Mouse (Mus musculus): Measurements from ENCODE around the gene Fra10ac1. TPM values are rescaled to one million over a fixed set of nuclear protein-coding genes. Genes with fewer than 3 reads are reported as not detected.

The Fra10ac1 gene
- total RNA-seq, 2 experiments from 2014 or later: 27.1 to 38.5 TPM

- no peak for ATAC-seq (replicated peaks; ENCODE audit: low FRiP score, low TSS enrichment, poor library complexity, severe bottlenecking)
These were observed 12.6 kb upstream of the Fra10ac1 start for GRCm38 (mm10) chr19:38236526-38236925.

- no peak for ATAC-seq (replicated peaks; ENCODE audit: low FRiP score, low TSS enrichment, poor library complexity, severe bottlenecking)
These were observed 8.6 kb upstream of the Fra10ac1 start for GRCm38 (mm10) chr19:38232516-38232915.

- no peak for ATAC-seq (replicated peaks; ENCODE audit: low FRiP score, low TSS enrichment, poor library complexity, severe bottlenecking)
These were observed 8.1 kb upstream of the Fra10ac1 start for GRCm38 (mm10) chr19:38232087-38232486.

GRCm38 (mm10) chr19:38228699-38229098 is 4.7 kb upstream of the Fra10ac1 start:
- no peak for ATAC-seq (replicated peaks; ENCODE audit: low FRiP score, low TSS enrichment, poor library complexity, severe bottlenecking)

- no peak for ATAC-seq (replicated peaks; ENCODE audit: low FRiP score, low TSS enrichment, poor library complexity, severe bottlenecking)
These were observed 717 bp upstream of the Fra10ac1 start for GRCm38 (mm10) chr19:38224685-38225060.

GRCm38 (mm10) chr19:38223356-38223904 is 526 bp downstream of the Fra10ac1 start:
- peak; percentile 31; the same call in 1 of the 2 replicates for ATAC-seq (replicated peaks; ENCODE audit: low FRiP score, low TSS enrichment, poor library complexity, severe bottlenecking)

GRCm38 (mm10) chr19:38217696-38218095 is 6.3 kb downstream of the Fra10ac1 start:
- no peak for ATAC-seq (replicated peaks; ENCODE audit: low FRiP score, low TSS enrichment, poor library complexity, severe bottlenecking)

- ATAC-seq (replicated peaks; ENCODE audit: low FRiP score, low TSS enrichment, poor library complexity, severe bottlenecking): no peak
These were observed 17.3 kb downstream of the Fra10ac1 start for GRCm38 (mm10) chr19:38206669-38207068.

GRCm38 (mm10) chr19:38198731-38199130 is 25.2 kb downstream of the Fra10ac1 start:
- no peak for ATAC-seq (replicated peaks; ENCODE audit: low FRiP score, low TSS enrichment, poor library complexity, severe bottlenecking)

GRCm38 (mm10) chr19:38195245-38195644 is 28.7 kb downstream of the Fra10ac1 start:
- ATAC-seq (replicated peaks; ENCODE audit: low FRiP score, low TSS enrichment, poor library complexity, severe bottlenecking): no peak

- no peak for ATAC-seq (replicated peaks; ENCODE audit: low FRiP score, low TSS enrichment, poor library complexity, severe bottlenecking)
These were observed 32.5 kb downstream of the Fra10ac1 start for GRCm38 (mm10) chr19:38191446-38191845.

GRCm38 (mm10) chr19:38190606-38191005 is 33.4 kb downstream of the Fra10ac1 start:
- no peak for ATAC-seq (replicated peaks; ENCODE audit: low FRiP score, low TSS enrichment, poor library complexity, severe bottlenecking)

GRCm38 (mm10) chr19:38187345-38187680 is 36.6 kb downstream of the Fra10ac1 start:
- no peak for ATAC-seq (replicated peaks; ENCODE audit: low FRiP score, low TSS enrichment, poor library complexity, severe bottlenecking)

GRCm38 (mm10) chr19:38186631-38187344 is 37.2 kb downstream of the Fra10ac1 start:
- ATAC-seq (replicated peaks; ENCODE audit: low FRiP score, low TSS enrichment, poor library complexity, severe bottlenecking): no peak

GRCm38 (mm10) chr19:38179675-38180074 is 44.3 kb downstream of the Fra10ac1 start:
- ATAC-seq (replicated peaks; ENCODE audit: low FRiP score, low TSS enrichment, poor library complexity, severe bottlenecking): no peak

- no peak for ATAC-seq (replicated peaks; ENCODE audit: low FRiP score, low TSS enrichment, poor library complexity, severe bottlenecking)
These were observed 59.3 kb downstream of the Fra10ac1 start for GRCm38 (mm10) chr19:38164633-38165032.

GRCm38 (mm10) chr19:38161648-38162354 is 62.2 kb downstream of the Fra10ac1 start:
- no peak for ATAC-seq (replicated peaks; ENCODE audit: low FRiP score, low TSS enrichment, poor library complexity, severe bottlenecking)

- no peak for ATAC-seq (replicated peaks; ENCODE audit: low FRiP score, low TSS enrichment, poor library complexity, severe bottlenecking)
These were observed 67.7 kb downstream of the Fra10ac1 start for GRCm38 (mm10) chr19:38156243-38156642.

GRCm38 (mm10) chr19:38143540-38144271 is 80.2 kb downstream of the Fra10ac1 start:
- no peak for ATAC-seq (replicated peaks; ENCODE audit: low FRiP score, low TSS enrichment, poor library complexity, severe bottlenecking)
